Mouse (Mus musculus): Measurements from ENCODE around the gene Sema5b. TPM values are rescaled to one million over a fixed set of nuclear protein-coding genes. Genes with fewer than 3 reads are reported as not detected.

Sema5b gene
- polyA plus RNA-seq, 1 experiment from 2014 or later: 2.7 TPM

- Histone ChIP-seq H3K27ac (ENCODE audit: low read depth) (no peak overlapping the region), H3K36me3 (ENCODE audit: insufficient read depth) (no peaks in the 10 kb centered on the region), H3K4me1 (ENCODE audit: insufficient read depth) (peaks cover 3% of the 10 kb centered on the region; the same call in 1 of the 2 replicates), H3K4me2 (no peak overlapping the region), H3K9ac (no peak overlapping the region), H3K4me3 (ENCODE audit: low read depth, low read length) (no peak overlapping the region), H3K27me3 (ENCODE audit: insufficient read depth, low read length) (no peaks in the 10 kb centered on the region), H3K9me3 (ENCODE audit: low read depth, low read length) (no peaks in the 10 kb centered on the region)
- no peak for DNase-seq
- ATAC-seq (ENCODE audit: insufficient read depth): peak; percentile 52
- no peak for TF ChIP-seq CTCF (IDR thresholded peaks at IDR 0.05; ENCODE audit: low read depth)
- 41% methylated on average over 2 of the region's 2 CpGs for WGBS
Observed at GRCm38 (mm10) chr16:35569347-35569746, 28.4 kb downstream of the Sema5b start.

DNA sequence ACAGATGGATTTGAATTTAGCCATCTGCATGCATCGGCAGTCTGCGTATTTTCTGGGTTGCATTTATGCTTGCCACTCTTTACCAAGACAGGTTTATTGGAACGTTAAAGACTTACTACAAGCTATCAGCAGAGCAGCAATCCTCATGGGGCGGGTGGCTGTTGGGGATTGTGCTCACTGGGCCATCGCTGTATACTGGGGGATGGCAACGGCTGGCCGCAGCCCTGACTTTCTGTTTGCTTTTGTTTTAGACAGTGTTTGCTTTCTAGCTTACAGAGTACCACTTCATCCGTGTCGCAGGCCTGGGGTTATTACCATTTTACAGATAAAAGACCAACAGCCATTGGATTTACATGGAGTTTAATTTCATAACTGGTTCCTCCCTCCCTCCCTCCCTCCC, 28.8 kb downstream of the Sema5b start:
- peak; percentile 46 for DNase-seq
- Histone ChIP-seq H3K9ac (no peak overlapping the region), H3K27ac (ENCODE audit: low read depth) (no peak overlapping the region), H3K27me3 (ENCODE audit: insufficient read depth, low read length) (no peaks in the 10 kb centered on the region), H3K4me2 (no peak overlapping the region), H3K4me1 (ENCODE audit: insufficient read depth) (no peaks in the 10 kb centered on the region), H3K4me3 (ENCODE audit: low read depth, low read length) (no peak overlapping the region), H3K9me3 (ENCODE audit: low read depth, low read length) (no peaks in the 10 kb centered on the region), H3K36me3 (ENCODE audit: insufficient read depth) (no peaks in the 10 kb centered on the region)
- 33% methylated on average over 9 of the region's 9 CpGs for WGBS
- no peak for TF ChIP-seq CTCF (IDR thresholded peaks at IDR 0.05; ENCODE audit: low read depth)
- ATAC-seq (ENCODE audit: insufficient read depth): peak; percentile 65; the same call in 1 of the 2 replicates

- DNase-seq (no peak), ATAC-seq (ENCODE audit: insufficient read depth) (no peak)
- Histone ChIP-seq H3K27me3 (ENCODE audit: insufficient read depth, low read length) (no peaks in the 10 kb centered on the region), H3K27ac (ENCODE audit: low read depth) (no peak overlapping the region), H3K4me1 (ENCODE audit: insufficient read depth) (no peaks in the 10 kb centered on the region), H3K4me3 (ENCODE audit: low read depth, low read length) (no peak overlapping the region), H3K4me2 (no peak overlapping the region), H3K9me3 (ENCODE audit: low read depth, low read length) (no peaks in the 10 kb centered on the region), H3K36me3 (ENCODE audit: insufficient read depth) (no peaks in the 10 kb centered on the region), H3K9ac (no peak overlapping the region)
- TF ChIP-seq CTCF (IDR thresholded peaks at IDR 0.05; ENCODE audit: low read depth): no peak
- WGBS: 41% methylated on average over 12 of the region's 12 CpGs
Observed at GRCm38 (mm10) chr16:35570627-35571026, 29.7 kb downstream of the Sema5b start.

DNA sequence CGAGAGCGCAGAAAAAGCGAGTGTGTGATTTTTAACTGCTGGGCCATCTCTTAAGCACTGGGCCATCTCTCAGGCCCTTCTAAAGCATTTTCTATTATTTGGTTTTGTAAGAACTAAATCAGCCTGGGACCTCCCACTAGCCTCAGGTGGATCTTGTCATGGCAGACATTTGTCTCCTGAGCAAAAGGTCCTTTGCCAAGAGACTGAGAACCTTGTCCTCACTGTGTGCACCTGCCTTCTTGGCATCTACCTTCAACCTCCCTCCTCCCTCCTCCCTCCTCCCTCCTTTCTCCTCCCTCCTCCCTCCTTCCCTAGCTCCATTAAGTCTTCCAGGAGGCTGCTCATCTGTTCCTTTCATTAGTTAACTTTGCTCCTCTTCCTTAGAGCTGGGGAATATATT, 32.6 kb downstream of the Sema5b start:
- Histone ChIP-seq H3K4me3 (ENCODE audit: low read depth, low read length) (no peak overlapping the region), H3K4me1 (ENCODE audit: insufficient read depth) (no peaks in the 10 kb centered on the region), H3K9ac (no peak overlapping the region), H3K27me3 (ENCODE audit: insufficient read depth, low read length) (no peaks in the 10 kb centered on the region), H3K36me3 (ENCODE audit: insufficient read depth) (no peaks in the 10 kb centered on the region), H3K9me3 (ENCODE audit: low read depth, low read length) (no peaks in the 10 kb centered on the region), H3K4me2 (no peak overlapping the region), H3K27ac (ENCODE audit: low read depth) (no peak overlapping the region)
- DNase-seq (no peak), ATAC-seq (ENCODE audit: insufficient read depth) (no peak)
- WGBS: 94% methylated on average over 3 of the region's 3 CpGs
- TF ChIP-seq CTCF (IDR thresholded peaks at IDR 0.05; ENCODE audit: low read depth): no peak

DNA sequence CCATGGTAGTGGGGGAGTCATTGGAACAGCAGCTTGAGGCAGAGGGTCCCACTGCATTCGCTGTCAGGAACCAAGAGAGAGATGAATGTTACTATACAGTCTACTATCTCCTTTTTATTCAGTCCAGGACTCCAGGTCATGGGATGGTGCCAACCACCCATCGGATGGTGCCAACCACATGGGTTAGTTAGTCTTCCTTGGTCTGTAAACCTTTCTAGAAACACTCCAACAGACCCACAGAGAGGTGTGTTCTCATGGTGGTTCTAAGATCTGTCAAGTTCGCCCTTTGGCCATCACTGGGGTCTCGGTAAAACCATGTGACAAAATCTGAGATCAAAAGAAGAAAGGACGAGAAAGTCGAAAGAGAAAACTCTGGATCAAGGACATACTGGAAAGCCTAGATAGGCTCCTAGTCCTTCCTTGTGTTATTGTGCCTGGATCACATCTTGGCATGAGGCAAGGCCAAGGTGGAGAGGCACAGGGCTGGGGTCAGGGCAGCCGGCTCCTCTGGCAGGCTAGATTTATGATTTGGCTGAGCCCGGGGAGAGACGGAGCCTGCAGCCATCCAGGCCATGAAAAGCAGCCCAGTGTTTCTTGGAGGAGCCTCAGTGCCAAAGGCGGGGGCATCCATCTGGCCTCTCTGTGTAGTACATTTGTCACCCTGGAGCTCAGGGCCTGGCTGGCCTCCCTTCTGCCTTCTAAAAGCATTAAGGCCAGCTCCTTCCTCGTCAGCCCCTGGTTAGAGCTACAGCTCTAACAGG, 36.4 kb downstream of the Sema5b start:
- Histone ChIP-seq H3K36me3 (ENCODE audit: insufficient read depth) (no peaks in the 10 kb centered on the region), H3K27ac (ENCODE audit: low read depth) (no peak overlapping the region), H3K4me2 (no peak overlapping the region), H3K4me3 (ENCODE audit: low read depth, low read length) (no peak overlapping the region), H3K9ac (no peak overlapping the region), H3K27me3 (ENCODE audit: insufficient read depth, low read length) (no peaks in the 10 kb centered on the region), H3K4me1 (ENCODE audit: insufficient read depth) (no peaks in the 10 kb centered on the region), H3K9me3 (ENCODE audit: low read depth, low read length) (no peaks in the 10 kb centered on the region)
- no peak for ATAC-seq (ENCODE audit: insufficient read depth)
- no peak for DNase-seq
- no peak for TF ChIP-seq CTCF (IDR thresholded peaks at IDR 0.05; ENCODE audit: low read depth)
- WGBS: 86% methylated on average over 11 of the region's 11 CpGs

GRCm38 (mm10) chr16:35581299-35581698, 40.4 kb downstream of the Sema5b start:
- no peak overlapping the region for H3K4me2 ChIP-seq
- H3K27me3 ChIP-seq (ENCODE audit: insufficient read depth, low read length): no peaks in the 10 kb centered on the region
- no peak overlapping the region for H3K4me3 ChIP-seq (ENCODE audit: low read depth, low read length)
- DNase-seq (no peak), ATAC-seq (ENCODE audit: insufficient read depth) (no peak)
- no peak for TF ChIP-seq CTCF (IDR thresholded peaks at IDR 0.05; ENCODE audit: low read depth)
- no peak overlapping the region for H3K9ac ChIP-seq
- no peaks in the 10 kb centered on the region for H3K36me3 ChIP-seq (ENCODE audit: insufficient read depth)
- H3K4me1 ChIP-seq (ENCODE audit: insufficient read depth): no peaks in the 10 kb centered on the region
- H3K27ac ChIP-seq (ENCODE audit: low read depth): no peak overlapping the region
- no peaks in the 10 kb centered on the region for H3K9me3 ChIP-seq (ENCODE audit: low read depth, low read length)
- WGBS: 61% methylated on average over 7 of the region's 7 CpGs

DNA sequence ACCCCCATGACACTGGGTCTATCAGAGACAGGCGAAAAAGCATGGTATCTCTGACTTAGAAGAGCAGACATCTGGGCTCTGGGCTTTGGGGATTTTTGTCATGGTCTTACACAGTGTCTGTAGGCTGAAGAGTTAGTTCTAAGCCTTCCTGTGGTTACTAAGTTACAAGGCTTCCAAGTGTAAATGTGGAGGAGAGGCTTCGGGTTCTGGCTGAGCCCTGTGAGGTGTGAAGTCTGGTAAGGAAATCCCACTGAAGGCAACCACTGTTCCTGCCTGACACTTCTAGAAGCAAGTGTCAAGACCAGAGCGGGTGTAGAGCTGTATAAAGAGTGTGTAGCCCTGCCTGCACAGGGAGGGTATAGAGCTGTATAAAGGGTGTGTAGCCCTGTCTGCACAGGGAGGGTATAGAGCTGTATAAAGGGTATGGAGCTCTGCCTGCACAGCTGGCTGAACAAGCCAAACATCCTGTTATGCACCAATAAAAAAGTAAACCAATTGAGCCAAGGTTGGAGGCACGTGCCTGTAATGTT, 42.7 kb downstream of the Sema5b start:
- no peaks in the 10 kb centered on the region for H3K9me3 ChIP-seq (ENCODE audit: low read depth, low read length)
- no peak overlapping the region for H3K4me3 ChIP-seq (ENCODE audit: low read depth, low read length)
- TF ChIP-seq CTCF (IDR thresholded peaks at IDR 0.05; ENCODE audit: low read depth): no peak
- H3K27me3 ChIP-seq (ENCODE audit: insufficient read depth, low read length): 0 out of 2 replicates have a peak, but pooled peaks cover 5% of the 10 kb centered on the region
- WGBS: 62% methylated on average over 4 of the region's 4 CpGs
- DNase-seq (no peak), ATAC-seq (ENCODE audit: insufficient read depth) (no peak)
- H3K4me2 ChIP-seq: no peak overlapping the region
- no peak overlapping the region for H3K9ac ChIP-seq
- H3K4me1 ChIP-seq (ENCODE audit: insufficient read depth): peaks cover 7% of the 10 kb centered on the region
- H3K36me3 ChIP-seq (ENCODE audit: insufficient read depth): no peaks in the 10 kb centered on the region
- no peak overlapping the region for H3K27ac ChIP-seq (ENCODE audit: low read depth)
